Mouse (Mus musculus): Measurements from ENCODE around the gene Cdk2ap2. TPM values are rescaled to one million over a fixed set of nuclear protein-coding genes. Genes with fewer than 3 reads are reported as not detected.

Gene Cdk2ap2
- total RNA-seq, 1 experiment from 2014 or later = 78.4 TPM

- no peak for DNase-seq
These were observed 2.6 kb upstream of the Cdk2ap2 start for GRCm38 (mm10) chr19:4094348-4094747.

GRCm38 (mm10) chr19:4094774-4095303 is 2.1 kb upstream of the Cdk2ap2 start:
- no peak for DNase-seq

- DNase-seq = no peak
These were observed 1.2 kb upstream of the Cdk2ap2 start for GRCm38 (mm10) chr19:4095802-4096201.

- no peak for DNase-seq
These were observed 451 bp downstream of the Cdk2ap2 start for GRCm38 (mm10) chr19:4097441-4097825.

- peak; percentile 36 for DNase-seq
These were observed 1.4 kb downstream of the Cdk2ap2 start for GRCm38 (mm10) chr19:4098426-4098825.

- DNase-seq = peak; percentile 96
These were observed 2.1 kb downstream of the Cdk2ap2 start for GRCm38 (mm10) chr19:4099056-4099455.

GRCm38 (mm10) chr19:4099837-4100717 is 3.1 kb downstream of the Cdk2ap2 start, which contains the start of gene Pitpnm1:
TSS of gene Pitpnm1 (plus strand) at chr19:4099998.
- peak; percentile 90 for DNase-seq

- peak; percentile 85 for DNase-seq
These were observed 3.8 kb downstream of the Cdk2ap2 start for GRCm38 (mm10) chr19:4100718-4101261.

GRCm38 (mm10) chr19:4101466-4101865 is 4.5 kb downstream of the Cdk2ap2 start:
- DNase-seq = no peak

- no peak for DNase-seq
These were observed 5.1 kb downstream of the Cdk2ap2 start for GRCm38 (mm10) chr19:4102049-4102448.

GRCm38 (mm10) chr19:4102626-4103025 is 5.6 kb downstream of the Cdk2ap2 start:
- no peak for DNase-seq

- no peak for DNase-seq
These were observed 6.3 kb downstream of the Cdk2ap2 start for GRCm38 (mm10) chr19:4103294-4103693.

- DNase-seq = no peak
These were observed 6.8 kb downstream of the Cdk2ap2 start for GRCm38 (mm10) chr19:4103792-4104191.

- DNase-seq = no peak
These were observed 7.8 kb downstream of the Cdk2ap2 start for GRCm38 (mm10) chr19:4104675-4105194.

- no peak for DNase-seq
These were observed 9.7 kb downstream of the Cdk2ap2 start for GRCm38 (mm10) chr19:4106654-4107053.

GRCm38 (mm10) chr19:4108535-4108934 is 11.6 kb downstream of the Cdk2ap2 start:
- DNase-seq = no peak

GRCm38 (mm10) chr19:4112063-4112960 is 15.3 kb downstream of the Cdk2ap2 start:
- DNase-seq = no peak

- peak; percentile 98 for DNase-seq
These were observed 16.3 kb downstream of the Cdk2ap2 start for GRCm38 (mm10) chr19:4113186-4113805.

GRCm38 (mm10) chr19:4113806-4114230 is 16.8 kb downstream of the Cdk2ap2 start:
- peak; percentile 65 for DNase-seq

- DNase-seq = no peak
These were observed 17.6 kb downstream of the Cdk2ap2 start for GRCm38 (mm10) chr19:4114551-4114950.

GRCm38 (mm10) chr19:4115144-4115543 is 18.2 kb downstream of the Cdk2ap2 start:
- DNase-seq = no peak

GRCm38 (mm10) chr19:4115816-4116215 is 18.8 kb downstream of the Cdk2ap2 start:
- no peak for DNase-seq
